Mouse (Mus musculus) gastrocnemius, postnatal 10 days (tissue): ENCODE data around the gene Il10rb. TPM values are rescaled to one million over a fixed set of nuclear protein-coding genes. Genes with fewer than 3 reads are reported as not detected.

Source experiments
- total RNA-seq, 2 experiments: library from RNA; stranded (reverse); gene quantifications; 2 replicates each; pipeline ENCODE4 v1.2.3; 2021

The Il10rb gene
- total RNA-seq, 2 experiments from 2014 or later, result 13.4 to 17.0 TPM

Other genes starting within 250 kb of the Il10rb start
- not detected for gene Olig2, start 180.7 kb upstream of the Il10rb start, total RNA-seq
- under 1 TPM; 0.28 to 0.38 TPM for gene Olig1, start 136.4 kb upstream of the Il10rb start, total RNA-seq
- 10 to 100 TPM; 19.4 to 22.9 TPM for gene Ifnar2, start 33.4 kb upstream of the Il10rb start, total RNA-seq
- gene Gm21970, start 14.4 kb upstream of the Il10rb start, total RNA-seq, result not detected
- 10 to 100 TPM; 34.9 to 36.9 TPM for gene Ifnar1, start 79.1 kb downstream of the Il10rb start, total RNA-seq
- gene Ifngr2, start 140.9 kb downstream of the Il10rb start, total RNA-seq, result 10 to 100 TPM; 59.8 to 60.8 TPM
- gene Tmem50b, start 191.6 kb downstream of the Il10rb start, total RNA-seq, result 10 to 100 TPM; 15.2 to 15.9 TPM
- 1 to 10 TPM; 4.8 to 5.3 TPM for gene Dnajc28, start 212.9 kb downstream of the Il10rb start, total RNA-seq
- gene Gart, start 240.8 kb downstream of the Il10rb start, total RNA-seq, result 10 to 100 TPM; 54.5 to 58.5 TPM
- 100 to 1,000 TPM; 113 to 153 TPM for gene Son, start 241.3 kb downstream of the Il10rb start, total RNA-seq